Mouse (Mus musculus): Measurements from ENCODE around the gene Timp2. TPM values are rescaled to one million over a fixed set of nuclear protein-coding genes. Genes with fewer than 3 reads are reported as not detected.

The Timp2 gene
- polyA plus RNA-seq, 1 experiment from 2014 or later = 168 TPM

GRCm38 (mm10) chr11:118328947-118329346 is 26.6 kb downstream of the Timp2 start:
- peaks cover 41% of the 10 kb centered on the region for H3K36me3 ChIP-seq
- H3K9me3 ChIP-seq = no peaks in the 10 kb centered on the region
- H3K4me1 ChIP-seq = peaks cover 60% of the 10 kb centered on the region
- no peaks in the 10 kb centered on the region for H3K27me3 ChIP-seq
- no peak overlapping the region for H3K4me2 ChIP-seq
- no peak overlapping the region; the same call in 1 of the 2 replicates for H3K9ac ChIP-seq
- H3K4me3 ChIP-seq = no peak overlapping the region
- WGBS = 93% methylated on average over 5 of the region's 5 CpGs
- peak overlapping the region; percentile 64; the same call in 1 of the 2 replicates for H3K27ac ChIP-seq
- no peak for ATAC-seq (ENCODE audit: insufficient number of reproducible peaks, low FRiP score, low TSS enrichment, low read depth)

DNA sequence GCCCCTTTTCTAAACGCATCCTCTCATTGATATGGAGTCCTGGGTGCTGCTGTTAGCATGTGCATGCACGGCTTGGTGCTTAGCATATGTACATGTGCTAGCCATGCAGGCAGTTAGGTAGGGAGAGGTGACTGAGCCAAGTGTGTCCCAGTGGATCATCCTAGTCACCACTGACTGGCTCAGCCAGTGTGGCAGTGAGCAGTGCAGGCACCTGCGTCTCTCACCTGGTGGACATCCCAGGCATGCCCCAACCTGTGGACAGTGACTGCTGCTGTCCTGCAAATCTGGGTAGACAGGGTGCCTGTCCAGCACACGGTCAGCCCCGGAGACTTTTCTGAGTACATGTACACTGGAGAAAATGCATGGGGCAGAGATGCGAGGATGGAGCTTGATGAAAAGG is 27.0 kb downstream of the Timp2 start:
- Histone ChIP-seq H3K4me1 (peaks cover 60% of the 10 kb centered on the region), H3K27me3 (no peaks in the 10 kb centered on the region), H3K4me3 (no peak overlapping the region), H3K9ac (no peak overlapping the region; the same call in 1 of the 2 replicates), H3K9me3 (no peaks in the 10 kb centered on the region), H3K4me2 (no peak overlapping the region), H3K36me3 (peaks cover 37% of the 10 kb centered on the region), H3K27ac (peak overlapping the region; percentile 92)
- WGBS = 83% methylated on average over 6 of the region's 6 CpGs
- ATAC-seq (ENCODE audit: insufficient number of reproducible peaks, low FRiP score, low TSS enrichment, low read depth) = no peak

DNA sequence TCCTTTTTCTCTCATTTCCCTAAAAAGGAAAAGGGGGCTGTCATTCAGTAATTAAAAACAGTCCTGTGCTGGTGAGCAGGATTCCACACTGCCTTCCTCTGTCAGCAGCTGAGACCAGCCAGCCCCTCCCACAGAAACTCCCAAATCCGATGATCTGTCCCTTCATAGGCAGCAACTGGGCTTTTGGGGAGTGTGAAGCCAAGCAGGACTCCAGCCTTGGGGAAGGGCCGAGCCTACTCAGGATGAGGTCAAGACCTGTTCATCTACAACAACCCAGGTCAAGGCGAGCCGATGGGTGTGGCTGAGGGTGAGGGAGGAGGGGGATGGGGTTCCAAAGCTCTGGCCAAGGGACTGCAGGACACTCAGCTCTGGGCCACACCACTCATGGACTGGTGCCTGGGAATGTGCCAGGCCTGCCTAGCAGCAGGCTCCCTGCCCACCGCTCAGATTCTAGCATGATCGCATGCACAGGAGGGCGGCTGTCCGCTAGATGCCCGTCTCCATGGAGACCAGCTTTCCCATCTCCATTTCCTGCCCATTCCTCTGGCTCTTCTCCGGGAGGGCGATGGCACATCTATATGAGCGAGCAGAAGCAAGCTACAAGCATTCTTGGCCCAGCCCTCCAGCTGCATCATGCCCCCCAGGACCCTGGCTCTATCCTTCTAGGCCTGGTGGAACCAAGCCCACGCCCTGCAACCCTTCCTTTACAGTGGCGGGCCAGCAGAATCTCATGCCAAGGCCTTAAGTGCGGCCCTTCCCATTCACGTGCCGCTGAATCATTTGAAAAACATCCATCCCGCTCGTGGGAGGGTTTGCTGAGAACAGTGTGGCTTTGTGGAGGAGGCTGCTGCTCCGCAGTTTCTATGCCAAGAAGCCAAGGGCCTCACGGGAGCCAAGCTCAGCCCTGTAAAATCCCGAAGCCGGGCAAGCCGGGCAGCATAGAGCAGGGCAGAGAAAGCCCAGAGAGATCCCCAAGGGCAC is 28.3 kb downstream of the Timp2 start:
- ATAC-seq (ENCODE audit: insufficient number of reproducible peaks, low FRiP score, low TSS enrichment, low read depth) = peak; percentile 71

GRCm38 (mm10) chr11:118326491-118326890 is 29.0 kb downstream of the Timp2 start:
- no peak for ATAC-seq (ENCODE audit: insufficient number of reproducible peaks, low FRiP score, low TSS enrichment, low read depth)
- WGBS = 83% methylated on average over 4 of the region's 4 CpGs
- Histone ChIP-seq H3K4me1 (peaks cover 65% of the 10 kb centered on the region), H3K36me3 (peaks cover 20% of the 10 kb centered on the region), H3K4me3 (no peak overlapping the region), H3K4me2 (peak overlapping the region; percentile 44; the same call in 1 of the 2 replicates), H3K9me3 (no peaks in the 10 kb centered on the region), H3K27ac (peak overlapping the region; percentile 92), H3K27me3 (no peaks in the 10 kb centered on the region), H3K9ac (no peak overlapping the region)

More for the DNA sequence above, 28.3 kb downstream of the Timp2 start:
- peak overlapping the region; percentile 17 for H3K4me3 ChIP-seq
- peak overlapping the region; percentile 44 for H3K4me2 ChIP-seq
- H3K27me3 ChIP-seq = no peaks in the 10 kb centered on the region
- no peak overlapping the region for H3K9ac ChIP-seq
- WGBS = 37% methylated on average over 24 of the region's 24 CpGs
- H3K27ac ChIP-seq = peak overlapping the region; percentile 92
- H3K4me1 ChIP-seq = peaks cover 62% of the 10 kb centered on the region
- peaks cover 25% of the 10 kb centered on the region for H3K36me3 ChIP-seq
- no peaks in the 10 kb centered on the region for H3K9me3 ChIP-seq

GRCm38 (mm10) chr11:118324541-118324940 is 31.0 kb downstream of the Timp2 start:
- ATAC-seq (ENCODE audit: insufficient number of reproducible peaks, low FRiP score, low TSS enrichment, low read depth) = peak; percentile 41; the same call in 1 of the 2 replicates
- Histone ChIP-seq H3K27me3 (no peaks in the 10 kb centered on the region), H3K4me2 (0 out of 2 replicates have a peak overlapping the region, but pooled peaks have one; percentile 24), H3K9ac (no peak overlapping the region), H3K4me1 (peaks cover 67% of the 10 kb centered on the region), H3K36me3 (peaks cover 13% of the 10 kb centered on the region), H3K4me3 (no peak overlapping the region), H3K9me3 (no peaks in the 10 kb centered on the region), H3K27ac (peak overlapping the region; percentile 81)
- WGBS = 22% methylated on average over 5 of the region's 5 CpGs

DNA sequence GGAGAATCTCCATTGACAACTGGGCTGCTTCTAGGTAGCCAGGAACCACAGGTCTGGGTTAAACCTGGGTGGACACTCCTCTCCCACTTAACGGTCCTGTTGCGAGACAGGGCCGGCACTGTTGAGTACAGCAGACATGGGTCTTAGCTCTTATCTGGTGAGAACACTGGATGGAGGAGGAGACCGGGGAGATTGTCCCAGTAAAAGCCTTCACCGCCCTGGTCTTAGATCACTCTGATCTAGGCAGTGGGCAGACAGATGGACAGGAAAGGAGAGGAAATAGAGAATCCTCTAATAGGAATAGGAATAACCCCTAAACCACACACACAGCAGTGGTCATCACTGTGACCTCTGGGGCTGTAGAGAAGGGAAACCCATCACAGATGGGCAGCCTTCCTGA is 31.6 kb downstream of the Timp2 start:
- Histone ChIP-seq H3K36me3 (peaks cover 18% of the 10 kb centered on the region), H3K27me3 (no peaks in the 10 kb centered on the region), H3K27ac (peak overlapping the region; percentile 81), H3K9ac (no peak overlapping the region), H3K4me3 (no peak overlapping the region), H3K4me2 (0 out of 2 replicates have a peak overlapping the region, but pooled peaks have one; percentile 24), H3K9me3 (no peaks in the 10 kb centered on the region), H3K4me1 (peaks cover 66% of the 10 kb centered on the region)
- 77% methylated on average over 5 of the region's 5 CpGs for WGBS
- ATAC-seq (ENCODE audit: insufficient number of reproducible peaks, low FRiP score, low TSS enrichment, low read depth) = no peak

DNA sequence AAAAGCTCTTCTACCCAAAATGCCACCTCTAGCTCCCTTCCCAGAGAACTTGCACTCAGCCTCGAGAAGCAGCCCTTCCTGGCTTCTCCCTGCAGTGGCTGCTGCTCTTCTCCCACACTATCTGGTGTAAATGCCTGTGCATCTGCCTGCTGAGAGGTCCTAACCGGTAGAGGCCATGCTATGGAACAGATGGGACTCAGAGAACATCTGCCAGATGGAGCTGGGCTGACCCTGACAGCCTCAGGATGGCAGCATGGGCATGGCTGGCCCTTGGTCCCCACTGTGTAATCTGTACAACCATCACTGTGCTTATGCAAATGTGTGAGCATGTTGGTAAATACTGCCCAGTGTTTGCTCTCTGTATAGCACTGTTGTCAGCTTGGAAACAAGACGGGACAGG is 32.9 kb downstream of the Timp2 start:
- Histone ChIP-seq H3K27ac (no peak overlapping the region), H3K4me2 (no peak overlapping the region), H3K9ac (no peak overlapping the region), H3K9me3 (no peaks in the 10 kb centered on the region), H3K27me3 (no peaks in the 10 kb centered on the region), H3K4me1 (peaks cover 53% of the 10 kb centered on the region), H3K36me3 (peaks cover 30% of the 10 kb centered on the region), H3K4me3 (no peak overlapping the region)
- WGBS = 65% methylated on average over 3 of the region's 3 CpGs
- ATAC-seq (ENCODE audit: insufficient number of reproducible peaks, low FRiP score, low TSS enrichment, low read depth) = no peak

DNA sequence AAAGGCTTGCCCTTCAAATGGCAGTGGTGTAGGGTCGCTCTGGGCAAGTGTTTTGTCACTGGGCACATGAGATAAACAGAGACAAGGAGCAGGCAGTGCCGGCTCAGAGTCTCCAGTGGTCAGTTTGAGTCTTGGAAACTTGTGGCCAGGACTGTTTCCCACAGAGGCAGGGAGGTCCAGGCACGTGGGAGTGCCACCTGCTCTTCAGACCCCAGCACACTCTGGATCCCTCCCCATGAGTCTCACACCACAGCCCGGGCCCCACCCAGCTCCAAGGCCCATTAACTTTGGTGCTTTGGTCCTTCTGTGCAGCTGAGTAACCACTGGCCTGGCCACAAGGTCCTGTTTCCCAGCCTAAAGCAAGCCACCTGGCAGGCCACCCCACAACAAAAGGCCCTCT is 33.6 kb downstream of the Timp2 start:
- no peak for ATAC-seq (ENCODE audit: insufficient number of reproducible peaks, low FRiP score, low TSS enrichment, low read depth)
- Histone ChIP-seq H3K4me2 (no peak overlapping the region), H3K27ac (no peak overlapping the region), H3K4me3 (no peak overlapping the region), H3K9me3 (no peaks in the 10 kb centered on the region), H3K9ac (no peak overlapping the region), H3K36me3 (peaks cover 37% of the 10 kb centered on the region), H3K4me1 (peaks cover 46% of the 10 kb centered on the region), H3K27me3 (no peaks in the 10 kb centered on the region)
- 48% methylated on average over 4 of the region's 4 CpGs for WGBS

DNA sequence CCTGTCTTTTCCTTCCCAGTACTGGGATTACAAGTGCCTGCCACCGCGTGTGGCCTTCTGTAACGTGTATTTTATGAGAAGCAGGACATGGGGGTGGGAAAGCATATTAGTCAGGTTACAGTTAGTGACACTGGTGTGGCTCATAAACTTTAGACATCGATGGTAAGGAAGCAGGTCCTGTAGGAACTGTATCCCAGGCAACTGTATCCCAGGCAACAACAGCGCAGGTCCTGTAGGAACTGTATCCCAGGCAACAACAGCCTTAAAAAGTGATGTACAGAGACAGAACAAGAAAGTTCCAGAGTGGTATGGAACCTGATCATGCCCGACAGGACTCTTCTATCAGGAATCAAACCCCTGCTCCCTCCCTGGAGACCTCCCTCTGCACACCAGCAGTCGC is 34.0 kb downstream of the Timp2 start:
- Histone ChIP-seq H3K36me3 (peaks cover 42% of the 10 kb centered on the region), H3K27me3 (no peaks in the 10 kb centered on the region), H3K4me2 (no peak overlapping the region), H3K4me3 (no peak overlapping the region), H3K9me3 (no peaks in the 10 kb centered on the region), H3K4me1 (peaks cover 42% of the 10 kb centered on the region), H3K27ac (no peak overlapping the region), H3K9ac (no peak overlapping the region)
- WGBS = 49% methylated on average over 7 of the region's 7 CpGs
- ATAC-seq (ENCODE audit: insufficient number of reproducible peaks, low FRiP score, low TSS enrichment, low read depth) = no peak

DNA sequence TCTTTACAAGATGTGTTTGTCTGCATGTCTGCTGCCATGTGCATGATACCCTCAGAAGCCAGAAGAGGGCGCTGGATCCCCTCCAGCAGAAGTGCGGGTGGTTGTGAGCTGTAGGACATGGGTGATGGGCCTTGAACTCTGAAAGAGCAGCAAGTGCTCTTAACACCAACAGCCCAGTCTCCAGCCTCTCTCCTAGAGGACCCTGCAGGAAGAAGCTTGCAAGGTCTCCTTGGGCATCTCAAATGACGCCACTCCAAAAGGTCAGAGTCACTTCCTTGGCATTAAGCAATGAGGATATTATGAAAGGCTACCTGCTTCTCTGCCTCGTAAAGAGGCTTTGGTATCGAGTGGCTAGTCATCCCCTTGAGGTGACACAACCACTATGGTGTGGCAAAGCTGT is 36.9 kb downstream of the Timp2 start:
- 57% methylated on average over 5 of the region's 5 CpGs for WGBS
- no peaks in the 10 kb centered on the region for H3K9me3 ChIP-seq
- H3K27me3 ChIP-seq = no peaks in the 10 kb centered on the region
- peaks cover 61% of the 10 kb centered on the region for H3K36me3 ChIP-seq
- no peak overlapping the region for H3K4me3 ChIP-seq
- H3K9ac ChIP-seq = no peak overlapping the region
- H3K4me2 ChIP-seq = no peak overlapping the region
- peaks cover 23% of the 10 kb centered on the region for H3K4me1 ChIP-seq
- ATAC-seq (ENCODE audit: insufficient number of reproducible peaks, low FRiP score, low TSS enrichment, low read depth) = no peak
- no peak overlapping the region for H3K27ac ChIP-seq

DNA sequence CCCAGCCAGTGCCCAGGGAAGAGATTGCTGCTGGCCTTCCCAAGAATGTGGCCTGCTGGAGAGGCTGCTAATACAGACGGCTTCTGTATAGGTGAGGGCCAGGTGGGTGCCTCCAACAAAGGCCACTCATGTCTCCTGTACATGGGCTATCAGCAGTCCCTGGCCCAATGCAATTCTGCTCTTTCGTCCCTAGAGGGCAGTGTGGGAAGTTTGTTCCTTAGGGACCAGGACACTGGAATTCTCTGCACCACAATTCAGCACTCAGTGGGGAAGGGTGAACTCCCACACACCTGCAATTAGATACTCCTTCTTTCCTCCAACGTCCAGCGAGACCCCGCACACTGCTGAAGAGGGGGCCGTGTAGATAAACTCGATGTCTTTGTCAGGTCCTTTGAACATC is 38.4 kb downstream of the Timp2 start:
- H3K36me3 ChIP-seq = peaks cover 75% of the 10 kb centered on the region
- ATAC-seq (ENCODE audit: insufficient number of reproducible peaks, low FRiP score, low TSS enrichment, low read depth) = no peak
- H3K4me3 ChIP-seq = no peak overlapping the region
- peaks cover 9% of the 10 kb centered on the region for H3K4me1 ChIP-seq
- H3K9ac ChIP-seq = no peak overlapping the region
- 20% methylated on average over 7 of the region's 7 CpGs for whole genome bisulfite sequencing
- H3K4me2 ChIP-seq = no peak overlapping the region
- H3K27ac ChIP-seq = no peak overlapping the region
- no peaks in the 10 kb centered on the region for H3K27me3 ChIP-seq
- H3K9me3 ChIP-seq = no peaks in the 10 kb centered on the region

GRCm38 (mm10) chr11:118316231-118316806 is 39.2 kb downstream of the Timp2 start:
- no peak overlapping the region for H3K4me2 ChIP-seq
- no peak overlapping the region for H3K4me3 ChIP-seq
- H3K36me3 ChIP-seq = peaks cover 83% of the 10 kb centered on the region
- H3K9me3 ChIP-seq = no peaks in the 10 kb centered on the region
- H3K4me1 ChIP-seq = peaks cover 1% of the 10 kb centered on the region; the same call in 1 of the 2 replicates
- ATAC-seq (ENCODE audit: insufficient number of reproducible peaks, low FRiP score, low TSS enrichment, low read depth) = no peak
- H3K9ac ChIP-seq = no peak overlapping the region
- WGBS = 83% methylated on average over 8 of the region's 8 CpGs
- H3K27ac ChIP-seq = no peak overlapping the region
- H3K27me3 ChIP-seq = no peaks in the 10 kb centered on the region

Data from limb, embryonic 15.5 days (tissue).